Mouse (Mus musculus): ENCODE results near the gene Homer2. TPM values are rescaled to one million over a fixed set of nuclear protein-coding genes. Genes with fewer than 3 reads are reported as not detected.

Homer2 gene
- 0.96 and 1.1 TPM in 2 replicates for polyA plus RNA-seq (2012; rRNA removed)

- DNase-seq, result no peak
- Histone ChIP-seq H3K27ac (ENCODE audit: insufficient read depth, low read depth, low read length) (no peak within 1 kb of the TSS), H3K27me3 (replicated peaks; ENCODE audit: control insufficient read depth, insufficient read depth, low read length) (no peaks in the 10 kb centered on the region), H3K36me3 (ENCODE audit: control insufficient read depth, insufficient read depth, low read length) (no peaks in the 10 kb centered on the region), H3K4me1 (ENCODE audit: control insufficient read depth, insufficient read depth, low read length) (no peaks in the 10 kb centered on the region), H3K4me3 (ENCODE audit: insufficient read depth, low read depth, low read length) (peak within 1 kb of the TSS; percentile 41)
- 74% methylated on average over 14 of the region's 14 CpGs for WGBS
- no peak for TF ChIP-seq POLR2A (IDR thresholded peaks at IDR 0.05; ENCODE audit: low read depth, low read length)
- no peak for TF ChIP-seq CTCF (conservative IDR thresholded peaks at IDR 0.05; ENCODE audit: insufficient read depth, insufficient read length, low read depth, low read length)
These were observed at the start of gene Homer2 for GRCm38 (mm10) chr7:81707471-81708140. Gene Homer2, minus strand, starts transcription at chr7:81707527.

- H3K4me3 ChIP-seq (ENCODE audit: insufficient read depth, low read depth, low read length), result no peak overlapping the region
- DNase-seq, result no peak
- no peak for TF ChIP-seq POLR2A (IDR thresholded peaks at IDR 0.05; ENCODE audit: low read depth, low read length)
- TF ChIP-seq CTCF (conservative IDR thresholded peaks at IDR 0.05; ENCODE audit: insufficient read depth, insufficient read length, low read depth, low read length), result no peak
- no peak overlapping the region for H3K27ac ChIP-seq (ENCODE audit: insufficient read depth, low read depth, low read length)
- no peaks in the 10 kb centered on the region for H3K36me3 ChIP-seq (ENCODE audit: control insufficient read depth, insufficient read depth, low read length)
- H3K27me3 ChIP-seq (replicated peaks; ENCODE audit: control insufficient read depth, insufficient read depth, low read length), result no peaks in the 10 kb centered on the region
- WGBS, result 79% methylated on average over 3 of the region's 3 CpGs
- H3K4me1 ChIP-seq (ENCODE audit: control insufficient read depth, insufficient read depth, low read length), result no peaks in the 10 kb centered on the region
These were observed 40.6 kb upstream of the Homer2 start for GRCm38 (mm10) chr7:81747956-81748355.

- Histone ChIP-seq H3K36me3 (ENCODE audit: control insufficient read depth, insufficient read depth, low read length) (no peaks in the 10 kb centered on the region), H3K4me1 (ENCODE audit: control insufficient read depth, insufficient read depth, low read length) (no peaks in the 10 kb centered on the region), H3K4me3 (ENCODE audit: insufficient read depth, low read depth, low read length) (no peak overlapping the region), H3K27ac (ENCODE audit: insufficient read depth, low read depth, low read length) (no peak overlapping the region), H3K27me3 (replicated peaks; ENCODE audit: control insufficient read depth, insufficient read depth, low read length) (no peaks in the 10 kb centered on the region)
- WGBS, result 63% methylated on average over 4 of the region's 4 CpGs
- TF ChIP-seq CTCF (conservative IDR thresholded peaks at IDR 0.05; ENCODE audit: insufficient read depth, insufficient read length, low read depth, low read length) (peak; percentile 66), POLR2A (IDR thresholded peaks at IDR 0.05; ENCODE audit: low read depth, low read length) (no peak)
- DNase-seq, result peak; percentile 14
These were observed 36.8 kb upstream of the Homer2 start for GRCm38 (mm10) chr7:81744145-81744544.

- WGBS, result 92% methylated on average over 7 of the region's 7 CpGs
- H3K4me1 ChIP-seq (ENCODE audit: control insufficient read depth, insufficient read depth, low read length), result no peaks in the 10 kb centered on the region
- no peak for DNase-seq
These were observed 32.7 kb upstream of the Homer2 start for GRCm38 (mm10) chr7:81740010-81740409.

GRCm38 (mm10) chr7:81738720-81739385, 31.5 kb upstream of the Homer2 start:
- WGBS, result 51% methylated on average over 8 of the region's 8 CpGs
- no peak overlapping the region for H3K4me3 ChIP-seq (ENCODE audit: insufficient read depth, low read depth, low read length)
- DNase-seq, result no peak
- TF ChIP-seq CTCF (conservative IDR thresholded peaks at IDR 0.05; ENCODE audit: insufficient read depth, insufficient read length, low read depth, low read length) (no peak), POLR2A (IDR thresholded peaks at IDR 0.05; ENCODE audit: low read depth, low read length) (no peak)
- no peaks in the 10 kb centered on the region for H3K36me3 ChIP-seq (ENCODE audit: control insufficient read depth, insufficient read depth, low read length)
- H3K27me3 ChIP-seq (replicated peaks; ENCODE audit: control insufficient read depth, insufficient read depth, low read length), result no peaks in the 10 kb centered on the region
- H3K4me1 ChIP-seq (ENCODE audit: control insufficient read depth, insufficient read depth, low read length), result no peaks in the 10 kb centered on the region
- no peak overlapping the region for H3K27ac ChIP-seq (ENCODE audit: insufficient read depth, low read depth, low read length)

More at GRCm38 (mm10) chr7:81740010-81740409, 32.7 kb upstream of the Homer2 start:
- Histone ChIP-seq H3K36me3 (ENCODE audit: control insufficient read depth, insufficient read depth, low read length) (no peaks in the 10 kb centered on the region), H3K27me3 (replicated peaks; ENCODE audit: control insufficient read depth, insufficient read depth, low read length) (no peaks in the 10 kb centered on the region), H3K27ac (ENCODE audit: insufficient read depth, low read depth, low read length) (no peak overlapping the region), H3K4me3 (ENCODE audit: insufficient read depth, low read depth, low read length) (no peak overlapping the region)
- no peak for TF ChIP-seq CTCF (conservative IDR thresholded peaks at IDR 0.05; ENCODE audit: insufficient read depth, insufficient read length, low read depth, low read length)
- TF ChIP-seq POLR2A (IDR thresholded peaks at IDR 0.05; ENCODE audit: low read depth, low read length), result no peak

- H3K4me3 ChIP-seq (ENCODE audit: insufficient read depth, low read depth, low read length), result no peak overlapping the region
- DNase-seq, result no peak
- 42% methylated on average over 9 of the region's 9 CpGs for WGBS
These were observed 28.1 kb upstream of the Homer2 start for GRCm38 (mm10) chr7:81735300-81736048.

More at GRCm38 (mm10) chr7:81735300-81736048, 28.1 kb upstream of the Homer2 start:
- Histone ChIP-seq H3K4me1 (ENCODE audit: control insufficient read depth, insufficient read depth, low read length) (no peaks in the 10 kb centered on the region), H3K27me3 (replicated peaks; ENCODE audit: control insufficient read depth, insufficient read depth, low read length) (no peaks in the 10 kb centered on the region), H3K27ac (ENCODE audit: insufficient read depth, low read depth, low read length) (no peak overlapping the region), H3K36me3 (ENCODE audit: control insufficient read depth, insufficient read depth, low read length) (no peaks in the 10 kb centered on the region)
- TF ChIP-seq CTCF (conservative IDR thresholded peaks at IDR 0.05; ENCODE audit: insufficient read depth, insufficient read length, low read depth, low read length), result no peak
- TF ChIP-seq POLR2A (IDR thresholded peaks at IDR 0.05; ENCODE audit: low read depth, low read length), result no peak

All from kidney, adult 2 months (tissue).